Mouse (Mus musculus) kidney, embryonic 15.5 days (tissue): Measurements from ENCODE around the gene Tbx10. TPM values are rescaled to one million over a fixed set of nuclear protein-coding genes. Genes with fewer than 3 reads are reported as not detected.
"Not testable (repeated sequence)": the region's sequence is repeated elsewhere in the genome, so short reads cannot be mapped to it uniquely, and the experiment has no call there.

ENCODE experiments used
- ATAC-seq: fragments of 200-750 bp; cut with Nextera tagmentation; replicated peaks from 2 replicates; pipeline ENCODE4 v1.8.0; 2017; ENCODE audit warnings: moderate TSS enrichment; ENCODE audit not compliant: low FRiP score
- H3K27ac ChIP-seq: fragments of 300-500 bp; sonication (generic); 2 replicates; pipeline ENCODE4 v1.5.1; 2015; ENCODE audit warnings: mild to moderate bottlenecking, inconsistent platforms
- H3K27me3 ChIP-seq: fragments of 300-500 bp; sonication (generic); 2 replicates; pipeline ENCODE4 v1.6.1; 2015; ENCODE audit warnings: inconsistent platforms
- H3K36me3 ChIP-seq: fragments of 300-500 bp; sonication (generic); 2 replicates; pipeline ENCODE4 v1.6.1; 2015; ENCODE audit warnings: inconsistent platforms
- H3K4me1 ChIP-seq: fragments of 300-500 bp; sonication (generic); 2 replicates; pipeline ENCODE4 v1.6.1; 2015; ENCODE audit warnings: inconsistent platforms
- H3K4me2 ChIP-seq: fragments of 300-500 bp; sonication (generic); 2 replicates; pipeline ENCODE4 v1.6.1; 2015; ENCODE audit warnings: moderate library complexity, mild to moderate bottlenecking, inconsistent platforms
- H3K4me3 ChIP-seq: fragments of 300-500 bp; sonication (generic); replicated peaks from 2 replicates; pipeline ENCODE4 v1.5.1; 2015; ENCODE audit warnings: mild to moderate bottlenecking, inconsistent platforms
- H3K9ac ChIP-seq: fragments of 300-500 bp; sonication (generic); 2 replicates; pipeline ENCODE4 v1.6.1; 2015; ENCODE audit warnings: mild to moderate bottlenecking, inconsistent platforms
- H3K9me3 ChIP-seq: fragments of 300-500 bp; sonication (generic); replicated peaks from 2 replicates; pipeline ENCODE4 v1.6.1; 2016; ENCODE audit warnings: inconsistent platforms
- WGBS: fragments of 180-500 bp; shearing (Covaris S2); methylation state at CpG from one replicate; pipeline ENCODE4 v1.1.7; 2015; ENCODE audit warnings: mixed read lengths; 5-methylcytosine and 5-hydroxymethylcytosine counted together
- polyA plus RNA-seq: library from polyadenylated mRNA; unstranded; fragments of >200 nt; fragmentation: Nextera tagmentation; extraction: Ambion mirVana; gene quantifications from 2 replicates; pipeline ENCODE4 v1.2.1, GENCODE M21; 2015

Tbx10 gene
- polyA plus RNA-seq, 1 experiment from 2014 or later: 0.75 TPM

- Histone ChIP-seq H3K4me1 (peaks cover 24% of the 10 kb centered on the region), H3K4me3 (no peak overlapping the region), H3K9me3 (no peaks in the 10 kb centered on the region), H3K9ac (no peak overlapping the region), H3K27ac (no peak overlapping the region), H3K27me3 (no peaks in the 10 kb centered on the region), H3K36me3 (peaks cover 10% of the 10 kb centered on the region), H3K4me2 (no peak overlapping the region)
- no peak for ATAC-seq
- 67% methylated on average over 5 of the region's 5 CpGs for WGBS
Observed at GRCm38 (mm10) chr19:4033742-4034141, 41.2 kb downstream of the Tbx10 start.

- Histone ChIP-seq H3K4me1 (peaks cover 24% of the 10 kb centered on the region), H3K27ac (no peak overlapping the region), H3K27me3 (no peaks in the 10 kb centered on the region), H3K36me3 (peaks cover 10% of the 10 kb centered on the region), H3K4me3 (peak overlapping the region; percentile 17; the same call in 1 of the 2 replicates), H3K9me3 (no peaks in the 10 kb centered on the region), H3K9ac (peak overlapping the region; percentile 17; the same call in 1 of the 2 replicates), H3K4me2 (peak overlapping the region; percentile 43)
- WGBS: 67% methylated on average over 12 of the region's 12 CpGs
- ATAC-seq: 0 out of 2 replicates have a peak, but pooled peaks have one; percentile 50
Observed at GRCm38 (mm10) chr19:4036327-4037045, 43.9 kb downstream of the Tbx10 start.

GRCm38 (mm10) chr19:4037154-4037787 lies 44.7 kb downstream of the Tbx10 start:
- Histone ChIP-seq H3K4me3 (peak overlapping the region; percentile 66), H3K4me1 (peaks cover 24% of the 10 kb centered on the region), H3K4me2 (peak overlapping the region; percentile 76), H3K27ac (peak overlapping the region; percentile 83), H3K9ac (peak overlapping the region; percentile 66)
- H3K9me3 ChIP-seq, H3K27me3 ChIP-seq, H3K36me3 ChIP-seq: not testable (repeated sequence)
- ATAC-seq: 0 out of 2 replicates have a peak, but pooled peaks have one; percentile 31
- WGBS: 23% methylated on average over 7 of the region's 8 CpGs

GRCm38 (mm10) chr19:4037788-4038232 lies 45.3 kb downstream of the Tbx10 start, which contains the start of gene Gstp1:
TSS of gene Gstp1 (minus strand) at chr19:4037985.
- Histone ChIP-seq H3K27me3 (no peaks in the 10 kb centered on the region), H3K4me2 (peak within 1 kb of the TSS; percentile 76), H3K36me3 (peaks cover 10% of the 10 kb centered on the region), H3K9ac (peak within 1 kb of the TSS; percentile 66), H3K4me1 (peaks cover 24% of the 10 kb centered on the region), H3K4me3 (peak within 1 kb of the TSS; percentile 66), H3K9me3 (no peaks in the 10 kb centered on the region), H3K27ac (peak within 1 kb of the TSS; percentile 83)
- peak; percentile 87 for ATAC-seq
- WGBS: 0% methylated on average over 26 of the region's 26 CpGs

GRCm38 (mm10) chr19:4040941-4041340 lies 48.4 kb downstream of the Tbx10 start:
- H3K9ac ChIP-seq, ATAC-seq, H3K36me3 ChIP-seq, H3K4me2 ChIP-seq, H3K9me3 ChIP-seq, H3K4me3 ChIP-seq, H3K27me3 ChIP-seq, H3K27ac ChIP-seq: not testable (repeated sequence)
- peaks cover 21% of the 10 kb centered on the region for H3K4me1 ChIP-seq
- WGBS: 83% methylated on average over 5 of the region's 5 CpGs

- not testable (repeated sequence) for ATAC-seq, H3K9me3 ChIP-seq
Observed at GRCm38 (mm10) chr19:4041500-4041899, 48.9 kb downstream of the Tbx10 start.

GRCm38 (mm10) chr19:4042124-4042523 lies 49.6 kb downstream of the Tbx10 start:
- no peak overlapping the region for H3K4me2 ChIP-seq
- ATAC-seq: no peak
- no peaks in the 10 kb centered on the region for H3K27me3 ChIP-seq
- H3K4me1 ChIP-seq: peaks cover 16% of the 10 kb centered on the region; the same call in 1 of the 2 replicates
- H3K4me3 ChIP-seq: no peak overlapping the region
- H3K9ac ChIP-seq: no peak overlapping the region
- no peaks in the 10 kb centered on the region for H3K9me3 ChIP-seq
- 64% methylated on average over 14 of the region's 14 CpGs for WGBS
- no peaks in the 10 kb centered on the region for H3K36me3 ChIP-seq
- H3K27ac ChIP-seq: no peak overlapping the region

More at GRCm38 (mm10) chr19:4041500-4041899, 48.9 kb downstream of the Tbx10 start:
- not testable (repeated sequence) for H3K27me3 ChIP-seq, H3K4me3 ChIP-seq, H3K4me2 ChIP-seq, H3K9ac ChIP-seq, H3K36me3 ChIP-seq, H3K27ac ChIP-seq
- H3K4me1 ChIP-seq: peaks cover 20% of the 10 kb centered on the region
- WGBS: 81% methylated on average over 3 of the region's 4 CpGs

GRCm38 (mm10) chr19:4044109-4044508 lies 51.6 kb downstream of the Tbx10 start:
- H3K27ac ChIP-seq, H3K9ac ChIP-seq, H3K27me3 ChIP-seq, H3K4me2 ChIP-seq, ATAC-seq, H3K9me3 ChIP-seq, H3K36me3 ChIP-seq, H3K4me1 ChIP-seq, H3K4me3 ChIP-seq: not testable (repeated sequence)
- WGBS: 89% methylated on average over 5 of the region's 5 CpGs

- no peaks in the 10 kb centered on the region for H3K27me3 ChIP-seq
- no peak within 1 kb of the TSS for H3K9ac ChIP-seq
- H3K27ac ChIP-seq: peak within 1 kb of the TSS; percentile 48
- H3K4me1 ChIP-seq: peaks cover 8% of the 10 kb centered on the region; the same call in 1 of the 2 replicates
- H3K4me2 ChIP-seq: peak within 1 kb of the TSS; percentile 40
- no peaks in the 10 kb centered on the region for H3K9me3 ChIP-seq
- ATAC-seq: peak; percentile 58; the same call in 1 of the 2 replicates
- 0 out of 2 replicates have a peak within 1 kb of the TSS, but pooled peaks have one; percentile 1 for H3K4me3 ChIP-seq
- no peaks in the 10 kb centered on the region for H3K36me3 ChIP-seq
- 53% methylated on average over 16 of the region's 16 CpGs for WGBS
Observed at GRCm38 (mm10) chr19:4045966-4046865, 53.7 kb downstream of the Tbx10 start, which contains the start of gene Gstp2. TSS of gene Gstp2 (minus strand) at chr19:4046023.

- Histone ChIP-seq H3K36me3 (no peaks in the 10 kb centered on the region), H3K4me3 (no peak overlapping the region), H3K4me1 (peaks cover 8% of the 10 kb centered on the region; the same call in 1 of the 2 replicates), H3K27me3 (no peaks in the 10 kb centered on the region), H3K27ac (no peak overlapping the region), H3K9me3 (no peaks in the 10 kb centered on the region), H3K4me2 (no peak overlapping the region), H3K9ac (no peak overlapping the region)
- WGBS: 79% methylated on average over 8 of the region's 8 CpGs
- no peak for ATAC-seq
Observed at GRCm38 (mm10) chr19:4046866-4047254, 54.3 kb downstream of the Tbx10 start.

- 17% methylated on average over 4 of the region's 4 CpGs for WGBS
- no peak overlapping the region for H3K27ac ChIP-seq
- ATAC-seq: no peak
Observed at GRCm38 (mm10) chr19:4047859-4048258, 55.3 kb downstream of the Tbx10 start.

More at GRCm38 (mm10) chr19:4047859-4048258, 55.3 kb downstream of the Tbx10 start:
- Histone ChIP-seq H3K36me3 (no peaks in the 10 kb centered on the region), H3K4me1 (peaks cover 8% of the 10 kb centered on the region; the same call in 1 of the 2 replicates), H3K4me3 (no peak overlapping the region), H3K9me3 (no peaks in the 10 kb centered on the region), H3K9ac (no peak overlapping the region), H3K4me2 (no peak overlapping the region), H3K27me3 (no peaks in the 10 kb centered on the region)
